Mouse (Mus musculus) MEL (cell line): Measurements from ENCODE around the gene Rbbp6. TPM values are rescaled to one million over a fixed set of nuclear protein-coding genes. Genes with fewer than 3 reads are reported as not detected.

Experiments used
- DNase-seq: peaks from one replicate; pipeline ENCODE4 v3.0.0; 2011; ENCODE audit warnings: low read depth, low spot score
- H3K27ac ChIP-seq: 2 replicates; pipeline ENCODE4 v1.5.1; 2012; ENCODE audit warnings: low read depth, mild to moderate bottlenecking, control low read depth, low read length, moderate library complexity; ENCODE audit not compliant: control insufficient read depth
- H3K27me3 ChIP-seq, 2 experiments: fragments of 150-350 bp in 1 of 2; sonication (generic) in 1 of 2; 2 replicates each; pipeline ENCODE4 v1.6.1; 2012; ENCODE audit warnings: low read length in 2 of 2, mild to moderate bottlenecking in 2 of 2, improper control_type of control experiment in 1 of 2, moderate library complexity in 1 of 2; ENCODE audit not compliant: insufficient read depth in 2 of 2, control insufficient read depth in 1 of 2
- H3K36me3 ChIP-seq, 2 experiments: 2 replicates each; pipeline ENCODE4 v1.6.1; 2012 to 2014; ENCODE audit warnings: low read length in 2 of 2, improper control_type of control experiment in 1 of 2, inconsistent platforms in 1 of 2, mild to moderate bottlenecking in 1 of 2; ENCODE audit not compliant: insufficient read depth in 2 of 2, control insufficient read depth in 1 of 2
- H3K4me1 ChIP-seq, 2 experiments: fragments of 150-350 bp in 1 of 2; sonication (generic) in 1 of 2; 2 replicates each; pipeline ENCODE4 v1.6.1; 2012; ENCODE audit warnings: low read length in 2 of 2, improper control_type of control experiment in 1 of 2, mild to moderate bottlenecking in 1 of 2; ENCODE audit not compliant: insufficient read depth in 2 of 2, control insufficient read depth in 1 of 2
- H3K4me3 ChIP-seq, 2 experiments: fragments of 150-350 bp in 1 of 2; sonication (generic) in 1 of 2; 2 replicates each; pipeline ENCODE4 v1.5.1; 2012; ENCODE audit warnings: low read depth in 2 of 2, low read length in 2 of 2, mild to moderate bottlenecking in 2 of 2, moderate library complexity in 2 of 2, control low read depth in 1 of 2, improper control_type of control experiment in 1 of 2; ENCODE audit not compliant: control insufficient read depth in 1 of 2, insufficient read depth in 1 of 2
- H3K79me2 ChIP-seq: 2 replicates; pipeline ENCODE4 v1.6.1; 2012; ENCODE audit warnings: mild to moderate bottlenecking, low read length, moderate library complexity; ENCODE audit not compliant: control insufficient read depth, poor library complexity, insufficient read depth
- H3K9ac ChIP-seq: 2 replicates; pipeline ENCODE4 v1.6.1; 2012; ENCODE audit warnings: low read depth, mild to moderate bottlenecking, control low read depth, low read length, moderate library complexity; ENCODE audit not compliant: control insufficient read depth, poor library complexity, severe bottlenecking
- H3K9me3 ChIP-seq: fragments of 150-350 bp; sonication (generic); replicated peaks from 2 replicates; pipeline ENCODE4 v1.6.1; 2012; ENCODE audit warnings: mild to moderate bottlenecking, low read length, improper control_type of control experiment, moderate library complexity; ENCODE audit not compliant: insufficient read depth
- E2F4 ChIP-seq: IDR thresholded peaks from 2 replicates; pipeline ENCODE4 v1.6.1; 2011; ENCODE audit warnings: low read depth, low read length, improper control_type of control experiment, borderline replicate concordance
- GATA1 ChIP-seq: IDR thresholded peaks from 2 replicates; pipeline ENCODE4 v1.6.1; 2011; ENCODE audit warnings: low read depth, low read length, improper control_type of control experiment
- JUND ChIP-seq: IDR thresholded peaks from 2 replicates; pipeline ENCODE4 v1.6.1; 2011; ENCODE audit warnings: low read depth, mild to moderate bottlenecking, improper control_type of control experiment, low read length
- KAT2A ChIP-seq: conservative IDR thresholded peaks from 2 replicates; pipeline ENCODE4 v1.6.1; 2012; ENCODE audit warnings: low read depth, low read length, improper control_type of control experiment, inconsistent platforms
- MAZ ChIP-seq: IDR thresholded peaks from 2 replicates; pipeline ENCODE4 v1.6.1; 2012; ENCODE audit warnings: low read depth, mild to moderate bottlenecking, inconsistent platforms, low read length, improper control_type of control experiment
- MXI1 ChIP-seq: IDR thresholded peaks from 2 replicates; pipeline ENCODE4 v1.6.1; 2011; ENCODE audit warnings: mild to moderate bottlenecking, low read depth, low read length, improper control_type of control experiment
- MYB ChIP-seq: IDR thresholded peaks from 2 replicates; pipeline ENCODE4 v1.6.1; 2011; ENCODE audit warnings: mild to moderate bottlenecking, low read depth, low read length, improper control_type of control experiment
- POLR2AphosphoS5 ChIP-seq: IDR thresholded peaks from 2 replicates; pipeline ENCODE4 v1.6.1; 2012; ENCODE audit warnings: low read depth, borderline replicate concordance, mild to moderate bottlenecking, inconsistent platforms, low read length, moderate library complexity, mixed read lengths
- RAD21 ChIP-seq: IDR thresholded peaks from 2 replicates; pipeline ENCODE4 v1.6.1; 2011; ENCODE audit warnings: mild to moderate bottlenecking, low read depth, low read length, improper control_type of control experiment
- RCOR1 ChIP-seq: IDR thresholded peaks from 2 replicates; pipeline ENCODE4 v1.6.1; 2012; ENCODE audit warnings: low read depth, mild to moderate bottlenecking, inconsistent platforms, low read length, improper control_type of control experiment
- TCF12 ChIP-seq: IDR thresholded peaks from 2 replicates; pipeline ENCODE4 v1.6.1; 2014; ENCODE audit warnings: low read depth, mild to moderate bottlenecking, inconsistent platforms, low read length, improper control_type of control experiment, moderate library complexity
- USF1 ChIP-seq: IDR thresholded peaks from 2 replicates; pipeline ENCODE4 v1.6.1; 2014; ENCODE audit warnings: low read depth, mild to moderate bottlenecking, inconsistent platforms, low read length, improper control_type of control experiment, moderate library complexity
- USF2 ChIP-seq, 2 experiments: IDR thresholded peaks; 2 replicates each; pipeline ENCODE4 v1.6.1; 2011 to 2012; ENCODE audit warnings: improper control_type of control experiment in 2 of 2, low read length in 2 of 2, borderline replicate concordance in 1 of 2, inconsistent platforms in 1 of 2, low read depth in 1 of 2, mild to moderate bottlenecking in 1 of 2; ENCODE audit not compliant: insufficient read depth in 1 of 2
- ZC3H11A ChIP-seq: IDR thresholded peaks from 2 replicates; pipeline ENCODE4 v1.6.1; 2012; ENCODE audit warnings: low read depth, mild to moderate bottlenecking, inconsistent platforms, low read length, improper control_type of control experiment
- ZKSCAN1 ChIP-seq: IDR thresholded peaks from 2 replicates; pipeline ENCODE4 v1.6.1; 2012; ENCODE audit warnings: low read depth, mild to moderate bottlenecking, inconsistent platforms, low read length, improper control_type of control experiment, moderate library complexity
- ZNF384 ChIP-seq: IDR thresholded peaks from 2 replicates; pipeline ENCODE4 v1.6.1; 2012; ENCODE audit warnings: low read depth, mild to moderate bottlenecking, inconsistent platforms, low read length, improper control_type of control experiment
- polyA plus RNA-seq, 2 experiments: library from polyadenylated mRNA; stranded (reverse) in 1 of 2; unstranded in 1 of 2; fragments of >175 nt in 1 of 2; fragments of >200 nt in 1 of 2; gene quantifications; 2 replicates each; pipeline versions ENCODE4 v1.2.1 to v1.2.4; 2012; ENCODE audit warnings: low replicate concordance in 2 of 2, low read depth in 1 of 2; ENCODE audit not compliant: insufficient read length in 2 of 2, insufficient read depth in 1 of 2, missing spikeins in 1 of 2
- total RNA-seq: library from RNA; depleted of rRNA; stranded (reverse); fragments of 300-350 nt; gene quantifications from 2 replicates; pipeline ENCODE4 v1.2.3, GENCODE M21; 2012

Rbbp6 gene
- total and polyA plus RNA-seq, 3 experiments, result 22.7 to 70.6 TPM; not detected in 1

- H3K79me2 ChIP-seq, result no peaks in the 10 kb centered on the region
- no peak for DNase-seq
- no peak overlapping the region for H3K27ac ChIP-seq
- TF ChIP-seq MYB (no peak), ZC3H11A (no peak), E2F4 (no peak), USF1 (no peak), POLR2AphosphoS5 (no peak), RAD21 (no peak), MAZ (no peak), JUND (no peak), ZKSCAN1 (no peak), ZNF384 (no peak)
- peaks cover 0 to 29% of the 10 kb centered on the region in 2 experiments; a peak in 2 of 4 replicates for H3K36me3 ChIP-seq
- no peaks in the 10 kb centered on the region for H3K27me3 ChIP-seq
- no peaks in the 10 kb centered on the region for H3K4me1 ChIP-seq
- H3K4me3 ChIP-seq, result no peak overlapping the region
- no peaks in the 10 kb centered on the region for H3K9me3 ChIP-seq
- no peak overlapping the region for H3K9ac ChIP-seq
Observed at GRCm38 (mm10) chr7:122999871-123000396, 34.4 kb downstream of the Rbbp6 start.

- Histone ChIP-seq H3K4me3 (no peak overlapping the region), H3K36me3 (peaks cover 0 to 28% of the 10 kb centered on the region in 2 experiments; a peak in 2 of 4 replicates), H3K4me1 (no peaks in the 10 kb centered on the region), H3K79me2 (no peaks in the 10 kb centered on the region), H3K9me3 (no peaks in the 10 kb centered on the region), H3K27ac (no peak overlapping the region)
- TF ChIP-seq KAT2A (no peak), MXI1 (no peak), USF2 (IDR thresholded peaks at IDR 0.05; ENCODE audit: borderline replicate concordance in 1 of 2, insufficient read depth in 1 of 2, low read depth in 1 of 2, low read length in 2 of 2) (no peak), TCF12 (no peak), GATA1 (no peak), RCOR1 (no peak)
- TF ChIP-seq, all 39 proteins: peak for 0
- Histone ChIP-seq H3K27me3 (no peaks in the 10 kb centered on the region), H3K9ac (no peak overlapping the region)
- no peak for DNase-seq
Observed at GRCm38 (mm10) chr7:123000796-123001195, 35.3 kb downstream of the Rbbp6 start.
